Mouse (Mus musculus): ENCODE measurements around the gene Hist1h3b. TPM values are rescaled to one million over a fixed set of nuclear protein-coding genes. Genes with fewer than 3 reads are reported as not detected.

Gene Hist1h3b
- not detected for polyA plus RNA-seq (2014; fragmentation: Illumina TruSeq; extraction: RNeasy Lipid Tissue Mini Kit (QIAGEN cat#74804); ENCODE audit: low read depth, low replicate concordance)

DNA sequence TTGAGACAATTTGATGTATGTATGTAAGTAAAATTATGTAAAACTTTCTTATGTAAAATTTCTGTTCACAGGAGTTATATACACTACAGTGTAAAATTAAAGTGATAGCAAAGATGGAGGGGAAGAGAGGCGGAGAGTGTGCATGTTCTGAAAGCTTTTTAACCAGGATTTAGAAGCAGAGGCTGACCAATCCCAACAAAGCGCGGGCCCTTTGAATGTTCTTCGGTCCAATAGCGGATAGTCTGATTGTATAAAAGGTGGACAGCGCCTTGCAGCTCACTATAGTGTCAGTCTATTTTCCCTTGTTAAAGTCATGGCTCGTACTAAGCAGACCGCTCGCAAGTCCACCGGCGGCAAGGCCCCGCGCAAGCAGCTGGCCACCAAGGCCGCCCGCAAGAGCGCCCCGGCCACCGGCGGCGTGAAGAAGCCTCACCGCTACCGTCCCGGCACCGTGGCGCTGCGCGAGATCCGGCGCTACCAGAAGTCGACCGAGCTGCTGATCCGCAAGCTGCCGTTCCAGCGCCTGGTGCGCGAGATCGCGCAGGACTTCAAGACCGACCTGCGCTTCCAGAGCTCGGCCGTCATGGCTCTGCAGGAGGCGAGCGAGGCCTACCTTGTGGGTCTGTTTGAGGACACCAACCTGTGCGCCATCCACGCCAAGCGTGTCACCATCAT lies at the start of gene Hist1h3b:
Hist1h3b (plus strand) TSS at position 201 of the 675 bp plus-strand sequence.

DNA sequence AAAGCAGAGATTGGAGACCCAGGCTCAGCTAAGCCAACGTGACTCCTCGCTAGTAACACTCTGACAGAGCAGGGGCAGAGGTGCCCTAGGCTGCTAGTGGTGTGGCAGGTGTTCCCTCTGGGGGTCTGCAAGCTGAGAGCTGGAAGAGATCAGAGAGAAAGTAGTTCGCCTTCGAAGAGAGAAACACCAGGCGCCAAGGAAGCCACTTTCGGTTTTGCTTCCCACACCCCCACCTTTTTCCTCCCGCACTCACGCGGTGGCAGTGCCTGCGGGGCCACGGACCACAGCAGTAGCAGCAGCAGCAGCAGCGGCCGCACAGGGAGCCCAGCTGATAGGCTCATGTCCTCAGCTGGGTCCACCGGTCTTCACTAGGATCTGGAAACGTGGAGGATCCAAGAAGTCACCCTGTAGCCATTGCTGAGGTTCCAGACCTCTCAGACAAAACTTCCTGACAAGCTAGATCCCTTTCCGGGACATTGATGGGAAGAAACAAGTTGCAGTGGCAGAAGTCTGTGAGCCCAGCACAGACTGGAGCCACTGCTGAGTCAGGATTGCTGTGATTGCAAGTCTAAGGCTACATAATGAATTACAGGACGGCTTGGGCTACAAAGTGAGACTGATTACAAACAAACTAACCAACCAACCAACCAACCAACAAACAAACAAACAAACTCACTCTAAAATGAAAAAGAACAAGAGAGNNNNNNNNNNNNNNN lies 41.5 kb upstream of the Hist1h3b start, which contains the start of gene Hfe:
Hfe (minus strand) TSS at position 481 of the 716 bp plus-strand sequence.

GRCm38 (mm10) chr13:23738677-23739068 lies 13.4 kb upstream of the Hist1h3b start, which contains the start of gene Hist1h1c:
Gene Hist1h1c, plus strand, starts transcription at chr13:23738808.

GRCm38 (mm10) chr13:23745381-23746161 lies 6.5 kb upstream of the Hist1h3b start, which contains the start of gene Hist1h3c:
Gene Hist1h3c, minus strand, starts transcription at chr13:23745602.

GRCm38 (mm10) chr13:23746201-23747080 lies 5.6 kb upstream of the Hist1h3b start, which contains the start of gene Hist1h2bb:
Gene Hist1h2bb, plus strand, starts transcription at chr13:23746734.

GRCm38 (mm10) chr13:23750839-23751477 lies 1.1 kb upstream of the Hist1h3b start, which contains the start of gene Hist1h2ab:
Gene Hist1h2ab, plus strand, starts transcription at chr13:23751126.

DNA sequence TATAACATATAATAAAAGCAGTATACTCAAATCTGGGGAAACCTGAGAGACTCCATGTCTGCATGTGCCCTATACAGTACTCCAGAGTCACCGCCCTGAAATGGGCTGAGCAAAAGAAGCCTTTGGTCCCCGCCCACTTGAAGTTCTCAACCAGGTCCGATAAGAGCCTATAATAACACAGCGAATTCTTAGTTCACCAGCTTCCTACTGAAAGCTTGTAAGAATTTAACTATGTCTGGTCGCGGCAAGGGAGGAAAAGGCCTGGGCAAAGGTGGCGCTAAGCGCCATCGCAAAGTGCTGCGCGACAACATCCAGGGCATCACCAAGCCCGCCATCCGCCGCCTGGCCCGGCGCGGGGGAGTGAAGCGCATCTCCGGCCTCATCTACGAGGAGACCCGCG lies 4.7 kb downstream of the Hist1h3b start, which contains the start of gene Hist1h4b:
Hist1h4b (plus strand) TSS at position 224 of the 400 bp plus-strand sequence.

GRCm38 (mm10) chr13:23760972-23761864 lies 9.2 kb downstream of the Hist1h3b start, which contains the start of gene Hist1h4a:
Gene Hist1h4a, minus strand, starts transcription at chr13:23761230.

GRCm38 (mm10) chr13:23761871-23762821 lies 10.1 kb downstream of the Hist1h3b start, which contains the start of gene Hist1h3a:
Gene Hist1h3a, minus strand, starts transcription at chr13:23762386.

GRCm38 (mm10) chr13:23763586-23764323 lies 11.7 kb downstream of the Hist1h3b start, which contains the start of gene Hist1h1a:
Gene Hist1h1a, plus strand, starts transcription at chr13:23763666.

DNA sequence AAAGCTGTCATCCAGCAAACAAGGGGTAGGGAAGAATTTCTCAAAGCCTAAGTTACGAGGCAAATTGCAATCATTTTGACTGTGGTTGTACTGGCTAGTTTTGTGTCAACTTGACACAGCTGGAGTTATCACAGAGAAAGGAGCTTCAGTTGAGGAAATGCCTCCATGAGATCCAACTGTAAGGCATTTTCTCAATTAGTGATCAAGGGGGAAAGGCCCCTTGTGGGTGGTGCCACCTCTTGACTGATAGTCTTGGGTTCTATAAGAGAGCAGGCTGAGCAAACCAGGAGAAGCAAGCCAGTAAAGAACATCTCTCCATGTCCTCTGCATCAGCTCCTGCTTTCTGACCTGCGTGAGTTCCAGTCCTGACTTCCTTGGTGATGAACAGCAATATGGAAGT lies 17.5 kb downstream of the Hist1h3b start, which contains the start of gene Trim38:
Trim38 (plus strand) TSS at position 301 of the 400 bp plus-strand sequence.

Other genes starting within 250 kb of the Hist1h3b start
- gene Hist1h4h, start 221.2 kb upstream of the Hist1h3b start, polyA plus RNA-seq (2014; fragmentation: Illumina TruSeq; extraction: RNeasy Lipid Tissue Mini Kit (QIAGEN cat#74804); ENCODE audit: low read depth, low replicate concordance), result not detected
- gene Hist1h2af, start 218.4 kb upstream of the Hist1h3b start, polyA plus RNA-seq (2014; fragmentation: Illumina TruSeq; extraction: RNeasy Lipid Tissue Mini Kit (QIAGEN cat#74804); ENCODE audit: low read depth, low replicate concordance), result not detected
- not detected for gene Hist1h3g, start 216.8 kb upstream of the Hist1h3b start, polyA plus RNA-seq (2014; fragmentation: Illumina TruSeq; extraction: RNeasy Lipid Tissue Mini Kit (QIAGEN cat#74804); ENCODE audit: low read depth, low replicate concordance)
- not detected for gene Hist1h2bh, start 208.9 kb upstream of the Hist1h3b start, polyA plus RNA-seq (2014; fragmentation: Illumina TruSeq; extraction: RNeasy Lipid Tissue Mini Kit (QIAGEN cat#74804); ENCODE audit: low read depth, low replicate concordance)
- not detected for gene Hist1h3f, start 208.2 kb upstream of the Hist1h3b start, polyA plus RNA-seq (2014; fragmentation: Illumina TruSeq; extraction: RNeasy Lipid Tissue Mini Kit (QIAGEN cat#74804); ENCODE audit: low read depth, low replicate concordance)
- not detected for gene Hist1h4f, start 200.6 kb upstream of the Hist1h3b start, polyA plus RNA-seq (2014; fragmentation: Illumina TruSeq; extraction: RNeasy Lipid Tissue Mini Kit (QIAGEN cat#74804); ENCODE audit: low read depth, low replicate concordance)
- 0.11 TPM for gene Hist1h1d, start 199.0 kb upstream of the Hist1h3b start, polyA plus RNA-seq (2014; fragmentation: Illumina TruSeq; extraction: RNeasy Lipid Tissue Mini Kit (QIAGEN cat#74804); ENCODE audit: low read depth, low replicate concordance)
- not detected for gene Hist1h3e, start 189.9 kb upstream of the Hist1h3b start, polyA plus RNA-seq (2014; fragmentation: Illumina TruSeq; extraction: RNeasy Lipid Tissue Mini Kit (QIAGEN cat#74804); ENCODE audit: low read depth, low replicate concordance)
- gene Hist1h2ae, start 181.0 kb upstream of the Hist1h3b start, polyA plus RNA-seq (2014; fragmentation: Illumina TruSeq; extraction: RNeasy Lipid Tissue Mini Kit (QIAGEN cat#74804); ENCODE audit: low read depth, low replicate concordance), result not detected
- gene Hist1h2bg, start 180.9 kb upstream of the Hist1h3b start, polyA plus RNA-seq (2014; fragmentation: Illumina TruSeq; extraction: RNeasy Lipid Tissue Mini Kit (QIAGEN cat#74804); ENCODE audit: low read depth, low replicate concordance), result not detected
- not detected for gene Hist1h2bf, start 178.1 kb upstream of the Hist1h3b start, polyA plus RNA-seq (2014; fragmentation: Illumina TruSeq; extraction: RNeasy Lipid Tissue Mini Kit (QIAGEN cat#74804); ENCODE audit: low read depth, low replicate concordance)
- gene Hist1h2ad, start 177.9 kb upstream of the Hist1h3b start, polyA plus RNA-seq (2014; fragmentation: Illumina TruSeq; extraction: RNeasy Lipid Tissue Mini Kit (QIAGEN cat#74804); ENCODE audit: low read depth, low replicate concordance), result not detected
- not detected for gene Hist1h3d, start 176.5 kb upstream of the Hist1h3b start, polyA plus RNA-seq (2014; fragmentation: Illumina TruSeq; extraction: RNeasy Lipid Tissue Mini Kit (QIAGEN cat#74804); ENCODE audit: low read depth, low replicate concordance)
- gene Hist1h4d, start 170.7 kb upstream of the Hist1h3b start, polyA plus RNA-seq (2014; fragmentation: Illumina TruSeq; extraction: RNeasy Lipid Tissue Mini Kit (QIAGEN cat#74804); ENCODE audit: low read depth, low replicate concordance), result not detected
- gene Hist1h2be, start 131.1 kb upstream of the Hist1h3b start, polyA plus RNA-seq (2014; fragmentation: Illumina TruSeq; extraction: RNeasy Lipid Tissue Mini Kit (QIAGEN cat#74804); ENCODE audit: low read depth, low replicate concordance), result 0.91 TPM
- 0.24 TPM for gene Hist1h1e, start 129.7 kb upstream of the Hist1h3b start, polyA plus RNA-seq (2014; fragmentation: Illumina TruSeq; extraction: RNeasy Lipid Tissue Mini Kit (QIAGEN cat#74804); ENCODE audit: low read depth, low replicate concordance)
- 0.28 TPM for gene Hist1h2ac, start 68.3 kb upstream of the Hist1h3b start, polyA plus RNA-seq (2014; fragmentation: Illumina TruSeq; extraction: RNeasy Lipid Tissue Mini Kit (QIAGEN cat#74804); ENCODE audit: low read depth, low replicate concordance)
- 16.4 TPM for gene Hist1h2bc, start 68.1 kb upstream of the Hist1h3b start, polyA plus RNA-seq (2014; fragmentation: Illumina TruSeq; extraction: RNeasy Lipid Tissue Mini Kit (QIAGEN cat#74804); ENCODE audit: low read depth, low replicate concordance)
- 0.91 TPM for gene Hist1h1t, start 56.5 kb upstream of the Hist1h3b start, polyA plus RNA-seq (2014; fragmentation: Illumina TruSeq; extraction: RNeasy Lipid Tissue Mini Kit (QIAGEN cat#74804); ENCODE audit: low read depth, low replicate concordance)
- 3.9 TPM for gene Hist1h4c, start 53.8 kb upstream of the Hist1h3b start, polyA plus RNA-seq (2014; fragmentation: Illumina TruSeq; extraction: RNeasy Lipid Tissue Mini Kit (QIAGEN cat#74804); ENCODE audit: low read depth, low replicate concordance)
- 13.3 TPM for gene Hfe, start 41.4 kb upstream of the Hist1h3b start, polyA plus RNA-seq (2014; fragmentation: Illumina TruSeq; extraction: RNeasy Lipid Tissue Mini Kit (QIAGEN cat#74804); ENCODE audit: low read depth, low replicate concordance)
- 1.8 TPM for gene Hist1h1c, start 13.5 kb upstream of the Hist1h3b start, polyA plus RNA-seq (2014; fragmentation: Illumina TruSeq; extraction: RNeasy Lipid Tissue Mini Kit (QIAGEN cat#74804); ENCODE audit: low read depth, low replicate concordance)
- gene Hist1h3c, start 6.7 kb upstream of the Hist1h3b start, polyA plus RNA-seq (2014; fragmentation: Illumina TruSeq; extraction: RNeasy Lipid Tissue Mini Kit (QIAGEN cat#74804); ENCODE audit: low read depth, low replicate concordance), result not detected
- not detected for gene Hist1h2bb, start 5.5 kb upstream of the Hist1h3b start, polyA plus RNA-seq (2014; fragmentation: Illumina TruSeq; extraction: RNeasy Lipid Tissue Mini Kit (QIAGEN cat#74804); ENCODE audit: low read depth, low replicate concordance)
- not detected for gene Hist1h2ab, start 1.1 kb upstream of the Hist1h3b start, polyA plus RNA-seq (2014; fragmentation: Illumina TruSeq; extraction: RNeasy Lipid Tissue Mini Kit (QIAGEN cat#74804); ENCODE audit: low read depth, low replicate concordance)
- not detected for gene Hist1h4b, start 4.7 kb downstream of the Hist1h3b start, polyA plus RNA-seq (2014; fragmentation: Illumina TruSeq; extraction: RNeasy Lipid Tissue Mini Kit (QIAGEN cat#74804); ENCODE audit: low read depth, low replicate concordance)
- 3.1 TPM for gene Hist1h4a, start 9.0 kb downstream of the Hist1h3b start, polyA plus RNA-seq (2014; fragmentation: Illumina TruSeq; extraction: RNeasy Lipid Tissue Mini Kit (QIAGEN cat#74804); ENCODE audit: low read depth, low replicate concordance)
- not detected for gene Hist1h3a, start 10.1 kb downstream of the Hist1h3b start, polyA plus RNA-seq (2014; fragmentation: Illumina TruSeq; extraction: RNeasy Lipid Tissue Mini Kit (QIAGEN cat#74804); ENCODE audit: low read depth, low replicate concordance)
- gene Hist1h1a, start 11.4 kb downstream of the Hist1h3b start, polyA plus RNA-seq (2014; fragmentation: Illumina TruSeq; extraction: RNeasy Lipid Tissue Mini Kit (QIAGEN cat#74804); ENCODE audit: low read depth, low replicate concordance), result not detected
- 4.5 TPM for gene Trim38, start 17.6 kb downstream of the Hist1h3b start, polyA plus RNA-seq (2014; fragmentation: Illumina TruSeq; extraction: RNeasy Lipid Tissue Mini Kit (QIAGEN cat#74804); ENCODE audit: low read depth, low replicate concordance)
- 0.25 TPM for gene Slc17a2, start 54.7 kb downstream of the Hist1h3b start, polyA plus RNA-seq (2014; fragmentation: Illumina TruSeq; extraction: RNeasy Lipid Tissue Mini Kit (QIAGEN cat#74804); ENCODE audit: low read depth, low replicate concordance)
- gene Slc17a3, start 87.2 kb downstream of the Hist1h3b start, polyA plus RNA-seq (2014; fragmentation: Illumina TruSeq; extraction: RNeasy Lipid Tissue Mini Kit (QIAGEN cat#74804); ENCODE audit: low read depth, low replicate concordance), result 0.57 TPM
- 0.53 TPM for gene Slc17a1, start 115.5 kb downstream of the Hist1h3b start, polyA plus RNA-seq (2014; fragmentation: Illumina TruSeq; extraction: RNeasy Lipid Tissue Mini Kit (QIAGEN cat#74804); ENCODE audit: low read depth, low replicate concordance)
- gene Slc17a4, start 162.7 kb downstream of the Hist1h3b start, polyA plus RNA-seq (2014; fragmentation: Illumina TruSeq; extraction: RNeasy Lipid Tissue Mini Kit (QIAGEN cat#74804); ENCODE audit: low read depth, low replicate concordance), result not detected
- not detected for gene Hist1h2ba, start 181.9 kb downstream of the Hist1h3b start, polyA plus RNA-seq (2014; fragmentation: Illumina TruSeq; extraction: RNeasy Lipid Tissue Mini Kit (QIAGEN cat#74804); ENCODE audit: low read depth, low replicate concordance)
- gene Hist1h2aa, start 182.2 kb downstream of the Hist1h3b start, polyA plus RNA-seq (2014; fragmentation: Illumina TruSeq; extraction: RNeasy Lipid Tissue Mini Kit (QIAGEN cat#74804); ENCODE audit: low read depth, low replicate concordance), result not detected
- gene Scgn, start 238.9 kb downstream of the Hist1h3b start, polyA plus RNA-seq (2014; fragmentation: Illumina TruSeq; extraction: RNeasy Lipid Tissue Mini Kit (QIAGEN cat#74804); ENCODE audit: low read depth, low replicate concordance), result 54.6 TPM